Mouse (Mus musculus) MEL (cell line): ENCODE results near the gene Padi6.

Experiments used
- CHD1 ChIP-seq: IDR thresholded peaks from 2 replicates; pipeline ENCODE4 v1.6.1; 2012; ENCODE audit warnings: low read depth, mild to moderate bottlenecking, inconsistent platforms, low read length, improper control_type of control experiment
- CTCF ChIP-seq, 3 experiments: IDR thresholded peaks in 2 of 3; conservative IDR thresholded peaks in 1 of 3; 2 replicates each; pipeline ENCODE4 v1.5.1; 2011 to 2012; ENCODE audit warnings: low read length in 3 of 3, low read depth in 2 of 3, mild to moderate bottlenecking in 2 of 3, improper control_type of control experiment in 1 of 3, inconsistent platforms in 1 of 3, mixed read lengths in 1 of 3, moderate library complexity in 1 of 3; ENCODE audit not compliant: control insufficient read depth in 1 of 3, insufficient read depth in 1 of 3, poor library complexity in 1 of 3, severe bottlenecking in 1 of 3
- EP300 ChIP-seq, 2 experiments: IDR thresholded peaks; 2 replicates each; pipeline ENCODE4 v1.6.1; 2011; ENCODE audit warnings: improper control_type of control experiment in 2 of 2, low read length in 2 of 2, low read depth in 1 of 2, mild to moderate bottlenecking in 1 of 2
- ETS1 ChIP-seq: IDR thresholded peaks from 2 replicates; pipeline ENCODE4 v1.6.1; 2012; ENCODE audit warnings: low read depth, mild to moderate bottlenecking, inconsistent platforms, low read length, improper control_type of control experiment, moderate library complexity
- GATA1 ChIP-seq: IDR thresholded peaks from 2 replicates; pipeline ENCODE4 v1.6.1; 2011; ENCODE audit warnings: low read depth, low read length, improper control_type of control experiment
- HCFC1 ChIP-seq: IDR thresholded peaks from 2 replicates; pipeline ENCODE4 v1.6.1; 2012; ENCODE audit warnings: low read depth, mild to moderate bottlenecking, inconsistent platforms, low read length, improper control_type of control experiment, moderate library complexity
- MAZ ChIP-seq: IDR thresholded peaks from 2 replicates; pipeline ENCODE4 v1.6.1; 2012; ENCODE audit warnings: low read depth, mild to moderate bottlenecking, inconsistent platforms, low read length, improper control_type of control experiment
- MXI1 ChIP-seq: IDR thresholded peaks from 2 replicates; pipeline ENCODE4 v1.6.1; 2011; ENCODE audit warnings: mild to moderate bottlenecking, low read depth, low read length, improper control_type of control experiment
- NELFE ChIP-seq: IDR thresholded peaks from 2 replicates; pipeline ENCODE4 v1.6.1; 2011; ENCODE audit warnings: low read depth, low read length, improper control_type of control experiment
- POLR2A ChIP-seq, 2 experiments: IDR thresholded peaks; 2 replicates each; pipeline ENCODE4 v1.6.1; 2011 to 2012; ENCODE audit warnings: low read length in 2 of 2, mild to moderate bottlenecking in 2 of 2, control low read depth in 1 of 2, improper control_type of control experiment in 1 of 2, low read depth in 1 of 2, moderate library complexity in 1 of 2; ENCODE audit not compliant: control insufficient read depth in 1 of 2, insufficient read depth in 1 of 2, poor library complexity in 1 of 2
- RAD21 ChIP-seq: IDR thresholded peaks from 2 replicates; pipeline ENCODE4 v1.6.1; 2011; ENCODE audit warnings: mild to moderate bottlenecking, low read depth, low read length, improper control_type of control experiment
- TCF12 ChIP-seq: IDR thresholded peaks from 2 replicates; pipeline ENCODE4 v1.6.1; 2014; ENCODE audit warnings: low read depth, mild to moderate bottlenecking, inconsistent platforms, low read length, improper control_type of control experiment, moderate library complexity
- ZKSCAN1 ChIP-seq: IDR thresholded peaks from 2 replicates; pipeline ENCODE4 v1.6.1; 2012; ENCODE audit warnings: low read depth, mild to moderate bottlenecking, inconsistent platforms, low read length, improper control_type of control experiment, moderate library complexity
- ZMIZ1 ChIP-seq: IDR thresholded peaks from 2 replicates; pipeline ENCODE4 v1.6.1; 2012; ENCODE audit warnings: low read depth, mild to moderate bottlenecking, inconsistent platforms, low read length, improper control_type of control experiment, moderate library complexity

- TF ChIP-seq ETS1: no peak
- TF ChIP-seq GATA1: no peak
- TF ChIP-seq CTCF (IDR thresholded peaks at IDR 0.05 in 2 of 3, conservative IDR thresholded peaks at IDR 0.05 in 1 of 3; ENCODE audit: control insufficient read depth in 1 of 3, insufficient read depth in 1 of 3, low read depth in 2 of 3, low read length in 3 of 3, poor library complexity in 1 of 3, severe bottlenecking in 1 of 3): no peak
- no peak for TF ChIP-seq POLR2A (IDR thresholded peaks at IDR 0.05; ENCODE audit: control insufficient read depth in 1 of 2, insufficient read depth in 1 of 2, low read depth in 1 of 2, low read length in 2 of 2, poor library complexity in 1 of 2)
- no peak for TF ChIP-seq CHD1
- no peak for TF ChIP-seq RAD21
- no peak for TF ChIP-seq MXI1
- TF ChIP-seq EP300 (IDR thresholded peaks at IDR 0.05; ENCODE audit: low read depth in 1 of 2, low read length in 2 of 2): no peak
- no peak for TF ChIP-seq HCFC1
- TF ChIP-seq NELFE: no peak
- TF ChIP-seq MAZ: no peak
- TF ChIP-seq ZKSCAN1: no peak
- no peak for TF ChIP-seq TCF12
- no peak for TF ChIP-seq ZMIZ1
These were observed 10.9 kb upstream of the Padi6 start for GRCm38 (mm10) chr4:140753366-140753765.
